Mouse (Mus musculus): ENCODE data around the gene Otoa.

The Otoa gene

DNA sequence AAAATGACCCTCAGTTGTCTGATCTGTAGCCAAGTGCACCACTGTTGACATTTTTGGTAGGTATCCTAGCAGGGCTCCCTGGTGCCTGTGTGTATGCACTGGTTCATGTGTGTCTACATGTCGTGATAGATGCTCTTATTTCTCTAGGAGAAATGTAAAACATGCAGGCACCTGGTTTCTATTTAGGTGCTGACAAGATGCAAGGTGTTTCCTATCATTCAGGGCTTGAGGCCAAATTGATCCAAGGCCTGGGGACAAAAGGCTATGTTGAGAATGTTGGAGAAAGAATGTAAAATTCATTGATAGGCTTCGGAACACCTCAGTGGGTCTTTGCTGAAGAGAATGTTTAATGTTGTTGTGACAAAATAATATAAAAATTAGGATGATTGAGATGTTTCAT is 366 bp downstream of the Otoa start:
- no peak for DNase-seq (ENCODE audit: low read depth, low spot score)

- no peak for DNase-seq (ENCODE audit: low read depth, low spot score)
These were observed 1.6 kb downstream of the Otoa start for GRCm38 (mm10) chr7:121082949-121083513.

DNA sequence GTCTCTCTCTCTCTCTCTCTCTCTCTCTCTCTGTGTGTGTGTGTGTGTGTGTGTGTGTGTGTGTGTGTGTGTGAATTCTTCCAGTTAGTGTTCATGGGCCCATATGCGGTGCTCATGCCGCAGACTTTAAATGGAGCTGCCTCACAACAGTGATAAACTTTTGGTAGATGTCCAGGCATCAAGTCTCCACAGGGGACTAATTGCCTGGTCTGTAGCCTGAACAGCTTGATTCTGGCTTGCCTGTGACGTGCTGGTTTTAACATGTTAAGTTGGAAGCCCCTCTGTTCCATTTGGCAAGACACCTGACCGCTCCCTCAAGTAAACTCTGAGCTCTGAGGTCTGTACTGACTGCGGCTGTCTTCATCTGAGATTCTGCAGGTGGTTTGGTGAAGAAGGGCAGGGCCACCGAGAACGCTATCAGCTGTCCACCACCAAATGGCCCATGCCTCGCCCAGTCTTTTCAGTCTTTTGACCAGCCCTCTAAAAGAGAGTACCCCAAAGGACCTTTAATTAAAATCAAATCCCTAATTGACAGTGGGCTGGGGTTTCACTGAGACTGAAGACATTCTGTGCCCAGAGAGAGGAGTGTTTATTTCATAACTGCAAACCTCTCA is 3.5 kb downstream of the Otoa start:
- peak; percentile 20 for DNase-seq (ENCODE audit: low read depth, low spot score)

- no peak for DNase-seq (ENCODE audit: low read depth, low spot score)
These were observed 4.0 kb downstream of the Otoa start for GRCm38 (mm10) chr7:121085500-121085899.

DNA sequence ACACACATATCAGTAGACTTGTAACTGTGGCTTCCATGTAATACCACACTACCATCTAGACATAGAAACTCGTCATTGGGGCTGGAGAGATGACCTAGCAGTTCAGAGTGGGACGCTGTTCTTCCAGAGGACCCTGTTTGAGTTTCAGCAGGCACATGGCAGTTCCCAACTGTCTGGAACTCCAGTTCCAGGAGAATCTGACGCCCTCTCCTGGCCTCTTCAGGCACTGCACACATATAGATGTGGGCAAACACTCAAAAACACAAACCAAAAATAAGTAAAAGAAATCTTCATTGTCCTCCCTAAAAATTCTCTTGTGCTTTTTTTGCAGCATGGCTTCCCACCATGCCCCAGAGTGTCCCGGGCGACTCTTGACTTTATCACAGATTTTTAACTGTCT is 7.3 kb downstream of the Otoa start:
- DNase-seq (ENCODE audit: low read depth, low spot score), result peak; percentile 43

DNA sequence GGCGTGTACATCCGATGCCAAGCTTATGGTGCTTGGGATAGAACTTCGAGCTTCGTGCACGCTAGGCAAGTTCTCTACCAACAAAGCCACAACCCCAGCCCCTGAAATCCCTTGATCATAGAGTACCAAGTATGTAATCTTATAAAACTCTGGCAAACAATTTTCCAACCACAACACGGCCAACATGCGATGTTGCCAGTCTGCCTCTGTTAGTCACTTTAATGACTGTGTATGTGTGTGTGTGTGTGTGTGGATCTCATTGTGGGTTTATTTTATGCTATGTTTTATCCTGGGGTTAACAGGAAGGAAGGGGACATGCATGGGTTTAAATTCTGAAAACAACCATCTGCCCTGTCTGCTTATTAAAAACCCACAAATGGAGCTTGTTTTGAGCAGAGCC is 9.3 kb downstream of the Otoa start:
- DNase-seq (ENCODE audit: low read depth, low spot score), result no peak

DNA sequence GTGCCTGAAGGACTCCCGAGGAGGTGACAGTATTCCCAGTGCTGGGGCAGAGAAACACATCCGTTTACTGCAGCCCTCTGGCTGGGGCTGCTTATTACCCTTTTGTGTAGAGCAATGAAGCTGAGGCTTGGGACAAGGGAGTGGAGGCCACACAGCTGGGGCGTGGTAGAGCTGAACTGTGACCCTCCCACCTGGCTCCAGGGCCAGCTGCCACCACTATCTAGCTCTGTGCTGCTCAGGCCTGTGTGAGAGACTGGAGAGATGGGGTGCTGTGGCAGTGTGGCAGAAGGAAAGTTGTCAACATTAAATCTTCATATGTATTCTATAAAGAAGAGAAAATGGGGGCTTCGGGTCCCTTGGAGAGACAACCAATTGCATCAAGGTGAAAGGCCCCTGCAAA is 11.6 kb downstream of the Otoa start:
- DNase-seq (ENCODE audit: low read depth, low spot score), result peak; percentile 12

DNA sequence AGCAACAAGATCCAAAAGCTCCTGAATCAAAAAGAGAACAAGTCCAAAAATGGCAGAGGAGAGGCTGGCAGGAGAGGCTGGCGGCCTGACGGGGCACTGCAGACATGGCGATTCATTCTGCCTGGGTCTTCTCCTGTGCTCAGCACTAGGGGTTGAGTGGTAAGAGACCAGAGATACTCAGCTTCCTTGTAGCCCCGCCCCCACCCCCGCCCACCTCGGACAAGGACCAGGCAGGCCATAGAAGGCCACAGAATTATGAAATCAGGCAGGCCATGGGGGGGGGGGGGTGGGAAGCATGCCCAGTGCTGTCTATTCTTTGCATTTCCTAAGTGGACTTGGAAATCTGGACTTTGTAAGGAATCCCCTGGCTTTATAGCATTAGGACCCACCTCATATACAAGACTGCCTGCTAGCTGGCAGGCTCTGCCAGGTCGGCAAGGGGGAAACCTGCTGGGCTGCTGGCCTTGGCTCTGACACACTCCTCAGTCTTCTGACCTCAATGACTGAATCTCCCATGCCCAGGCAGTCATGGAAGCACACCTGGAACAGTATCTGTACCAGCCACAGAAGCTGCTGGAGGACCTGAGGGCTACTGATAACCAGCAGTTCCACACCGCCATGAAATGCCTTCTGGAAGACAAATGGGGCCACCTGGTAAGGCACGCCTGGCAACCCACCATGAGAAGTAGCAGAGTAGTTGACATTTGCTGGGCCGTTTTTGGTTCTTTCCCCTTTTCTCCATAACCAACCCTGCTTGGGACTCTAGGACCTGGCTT is 17.4 kb downstream of the Otoa start:
- no peak for DNase-seq (ENCODE audit: low read depth, low spot score)

- DNase-seq (ENCODE audit: low read depth, low spot score), result no peak
These were observed 26.4 kb downstream of the Otoa start for GRCm38 (mm10) chr7:121107851-121108250.

GRCm38 (mm10) chr7:121111321-121111720 is 29.9 kb downstream of the Otoa start:
- DNase-seq (ENCODE audit: low read depth, low spot score), result no peak

- DNase-seq (ENCODE audit: low read depth, low spot score), result no peak
These were observed 30.3 kb downstream of the Otoa start for GRCm38 (mm10) chr7:121111762-121112161.

DNA sequence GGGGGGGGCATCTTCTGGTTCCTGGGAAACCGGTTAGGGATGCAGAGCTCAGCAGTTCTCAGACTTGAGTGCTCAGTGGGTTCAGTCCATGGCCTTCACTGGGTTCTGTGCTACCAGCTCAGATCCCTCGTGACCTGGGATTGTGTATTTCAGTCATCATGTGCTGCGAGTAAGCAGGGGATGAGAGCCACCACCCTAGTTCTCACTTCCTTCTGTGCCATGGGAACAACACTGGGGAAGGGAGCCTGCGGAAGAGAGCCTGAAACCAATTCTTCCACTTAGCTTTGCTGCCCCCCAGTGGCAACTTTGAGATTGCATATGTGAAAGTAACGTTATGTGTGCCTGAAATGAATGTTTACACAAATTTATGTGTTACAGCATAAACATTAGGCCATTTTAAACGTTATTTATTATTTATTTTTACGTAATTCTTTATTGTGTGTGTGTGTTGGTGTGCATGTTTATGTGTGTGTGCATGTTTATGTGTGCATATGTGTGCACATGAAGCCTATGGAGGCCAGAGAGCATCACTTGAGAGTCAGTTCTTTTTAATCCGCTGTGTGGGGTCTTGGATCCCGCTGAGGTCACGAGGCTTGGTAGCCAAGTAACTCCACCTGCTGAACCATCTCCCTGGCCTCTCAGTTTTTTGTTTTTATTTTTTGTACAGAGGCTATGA is 38.8 kb downstream of the Otoa start:
- DNase-seq (ENCODE audit: low read depth, low spot score), result peak; percentile 81

DNA sequence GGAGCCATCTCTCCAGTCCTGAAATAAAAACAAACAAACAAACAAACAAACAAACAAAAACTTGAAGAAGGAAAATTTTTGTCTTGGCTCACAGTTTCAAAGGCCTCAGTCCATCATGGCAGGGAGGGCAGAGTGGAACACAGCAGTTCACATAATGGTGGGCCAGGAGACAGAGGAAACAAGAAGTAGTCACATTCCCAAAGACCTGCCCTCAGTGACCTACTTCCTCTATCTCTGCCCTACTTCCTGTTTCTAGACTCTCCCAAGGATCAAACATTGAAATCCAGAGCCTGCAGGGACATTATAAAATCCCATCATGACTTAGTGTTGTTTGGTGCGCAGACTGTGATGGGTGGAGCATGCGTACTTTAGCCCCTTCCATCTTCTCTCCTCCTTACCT is 49.4 kb downstream of the Otoa start:
- DNase-seq (ENCODE audit: low read depth, low spot score), result no peak

DNA sequence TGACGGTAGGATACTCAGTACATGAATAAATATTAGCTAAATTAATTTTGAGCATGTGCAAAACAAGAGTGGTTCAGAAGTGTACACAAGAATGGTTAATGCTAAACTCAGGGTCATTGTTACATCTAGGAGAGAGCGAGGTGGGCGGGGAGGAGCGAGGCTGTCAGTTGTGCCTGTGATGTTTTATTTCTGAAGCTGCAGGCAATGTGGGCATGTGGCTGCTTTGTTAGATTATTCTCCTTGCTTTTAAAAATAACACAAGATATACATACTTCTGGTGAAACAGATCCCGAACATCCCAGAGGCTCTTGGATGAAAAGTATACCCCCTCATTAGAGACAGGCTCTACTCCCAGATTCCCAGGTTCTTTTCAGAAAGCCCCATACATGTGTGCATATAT is 59.8 kb downstream of the Otoa start:
- DNase-seq (ENCODE audit: low read depth, low spot score), result no peak

DNA sequence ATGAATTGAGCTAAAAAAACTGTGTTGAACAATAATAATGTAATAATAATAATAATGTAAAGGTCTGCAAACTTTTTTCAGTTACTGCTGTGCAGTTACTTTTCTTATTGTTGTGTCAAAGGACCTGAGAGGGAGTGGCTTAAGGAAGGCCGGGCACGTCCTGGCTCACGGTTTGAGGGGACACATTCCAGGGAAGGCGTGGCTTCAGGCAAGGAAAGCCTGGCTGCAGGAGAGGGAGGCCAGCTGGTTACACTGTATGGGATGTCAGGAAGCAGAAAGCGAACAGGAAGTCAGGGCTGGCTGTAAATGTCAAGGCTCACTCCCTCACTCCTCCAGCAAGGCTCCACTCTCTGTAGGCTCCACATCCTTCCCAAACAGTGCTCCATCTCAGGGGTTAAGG is 69.2 kb downstream of the Otoa start:
- peak; percentile 57 for DNase-seq (ENCODE audit: low read depth, low spot score)

DNA sequence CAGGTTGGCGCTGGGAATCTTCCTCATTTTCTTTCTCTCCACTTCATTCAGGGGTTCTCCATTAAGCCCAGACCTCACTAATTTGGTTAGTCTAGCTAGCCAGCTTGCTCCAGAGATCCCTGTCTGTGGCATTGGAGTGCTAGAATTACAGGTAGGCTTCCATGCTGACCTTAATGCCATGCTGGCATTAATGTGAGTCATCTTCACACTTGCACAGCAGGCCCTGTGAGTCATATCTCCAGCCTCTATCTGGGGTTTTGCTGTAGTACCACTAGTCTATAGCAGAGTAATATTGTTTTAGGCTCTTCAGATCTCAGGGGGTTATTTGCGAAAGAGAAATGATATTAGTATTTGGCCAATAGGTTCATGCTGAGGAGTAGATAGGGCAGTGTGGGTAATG is 70.7 kb downstream of the Otoa start:
- DNase-seq (ENCODE audit: low read depth, low spot score), result no peak

DNA sequence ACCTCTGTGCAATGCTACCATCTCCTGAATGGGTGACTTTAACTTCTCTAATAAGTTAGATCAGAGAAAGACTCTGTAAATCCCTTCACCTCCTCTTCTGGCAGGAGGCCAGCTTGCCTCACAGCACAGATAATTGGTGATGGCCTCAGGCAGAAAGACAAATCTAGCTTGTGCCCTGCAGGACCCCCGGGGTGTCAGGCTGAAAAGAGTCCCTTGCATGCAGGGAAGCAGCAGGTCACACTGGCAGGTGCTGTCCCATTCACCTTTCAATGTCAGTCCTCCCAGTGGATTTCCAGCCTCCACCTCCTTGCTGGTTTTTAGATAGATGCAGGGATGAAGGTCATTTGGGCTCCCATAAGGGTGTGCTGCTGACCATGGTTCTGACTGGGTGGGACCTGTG is 84.2 kb downstream of the Otoa start:
- DNase-seq (ENCODE audit: low read depth, low spot score), result peak; percentile 61

GRCm38 (mm10) chr7:121171888-121172287 is 90.4 kb downstream of the Otoa start:
- DNase-seq (ENCODE audit: low read depth, low spot score), result peak; percentile 7

DNA sequence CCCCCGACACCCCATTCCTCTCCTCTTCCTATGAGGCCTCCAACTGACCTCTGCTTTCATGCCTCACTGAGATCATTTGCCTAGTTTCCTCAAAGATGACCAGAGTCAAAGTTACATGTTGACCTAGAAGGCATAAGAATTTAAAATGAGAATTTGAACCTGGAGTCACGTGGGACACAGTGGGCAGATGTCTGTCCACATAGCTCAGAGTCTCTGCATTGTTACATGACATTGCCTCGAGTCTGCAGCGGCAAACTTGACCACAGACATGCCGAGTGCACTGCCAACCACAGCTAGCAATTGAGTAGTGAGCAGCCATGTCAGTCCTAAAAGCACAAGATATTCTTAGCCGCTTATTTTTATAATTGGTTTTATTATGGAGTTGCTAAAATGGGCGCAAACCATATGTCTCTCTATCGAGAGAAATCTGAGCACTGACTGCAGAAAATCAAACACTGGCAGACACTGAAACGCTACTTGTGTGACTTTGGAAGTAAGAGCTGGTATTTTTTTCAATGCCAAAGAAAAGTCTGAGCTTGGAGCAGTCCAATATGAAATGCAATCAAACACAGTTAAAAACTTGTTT is 105.8 kb downstream of the Otoa start:
- no peak for DNase-seq (ENCODE audit: low read depth, low spot score)

DNA sequence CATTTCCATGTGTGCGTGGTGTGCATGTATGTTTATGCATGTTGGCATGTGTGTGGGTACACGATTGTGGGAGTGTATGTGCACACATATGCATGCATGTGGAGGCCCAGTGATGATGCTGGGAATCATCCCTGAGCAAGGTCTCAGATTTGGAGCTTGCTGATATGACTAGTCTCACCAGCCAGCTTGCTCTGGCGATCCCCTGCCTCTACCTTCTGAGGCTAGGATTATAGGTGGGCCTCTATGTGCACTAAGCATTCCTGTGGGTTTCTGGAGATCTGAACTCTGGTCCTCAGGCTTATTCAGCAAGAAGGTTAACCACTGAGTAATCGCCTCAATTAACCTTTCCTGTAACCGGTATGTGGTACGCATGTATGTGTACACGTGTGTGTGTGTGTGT is 107.5 kb downstream of the Otoa start:
- DNase-seq (ENCODE audit: low read depth, low spot score), result no peak

DNA sequence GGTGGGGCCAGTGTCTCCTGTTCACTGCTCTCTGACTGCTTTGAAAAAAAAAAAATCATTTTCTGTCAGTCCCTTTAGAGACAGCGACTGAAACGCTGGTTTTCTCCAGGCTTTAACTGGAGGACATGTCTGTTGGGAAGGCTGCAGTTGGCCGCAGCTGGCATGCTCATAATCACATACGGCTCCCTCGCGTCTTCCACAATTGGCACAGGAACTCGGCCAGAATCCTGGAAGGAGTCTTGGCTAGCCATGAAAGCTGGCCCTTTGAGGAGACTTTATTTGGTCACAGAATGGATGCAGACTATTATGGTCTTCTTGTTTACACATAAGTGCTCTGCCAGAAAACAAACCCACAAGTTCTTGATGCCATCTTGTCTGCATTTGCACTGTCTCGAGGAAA is 117.5 kb downstream of the Otoa start:
- no peak for DNase-seq (ENCODE audit: low read depth, low spot score)

GRCm38 (mm10) chr7:121211804-121212203 is 130.4 kb downstream of the Otoa start:
- DNase-seq (ENCODE audit: low read depth, low spot score), result no peak
